In genomic region chr1:172332925-172333324, GRCm38 (mm10) we compare ENCODE assay signal across 20 mouse cellular contexts. TPM values are rescaled to one million over a fixed set of nuclear protein-coding genes. Genes with fewer than 3 reads are reported as not detected.
"Had no signal": no experiment of that assay in that cellular context is flagged by ENCODE, and none has a peak within 500 bp of the region (broad histone marks: within the 10 kb centered on the region; RNA-seq: fewer than 3 reads in every experiment).

No protein-coding gene starts in this region.

- H3K4me1 ChIP-seq: stomach, embryonic 15.5 days had no signal

- H3K9me3 ChIP-seq: neural tube, embryonic 12.5 days; neural tube, embryonic 13.5 days; neural tube, embryonic 15.5 days; stomach, embryonic 15.5 days had no signal

- H3K36me3 ChIP-seq: neural tube, embryonic 12.5 days; neural tube, embryonic 13.5 days; neural tube, embryonic 15.5 days; stomach, embryonic 15.5 days had no signal

- H3K9ac ChIP-seq: neural tube, embryonic 12.5 days; neural tube, embryonic 13.5 days; neural tube, embryonic 15.5 days; stomach, embryonic 15.5 days had no signal

- H3K27me3 ChIP-seq: neural tube, embryonic 15.5 days had no signal

- H3K4me2 ChIP-seq: neural tube, embryonic 12.5 days; neural tube, embryonic 13.5 days; neural tube, embryonic 15.5 days; stomach, embryonic 15.5 days had no signal

- H3K27ac ChIP-seq: neural tube, embryonic 12.5 days; neural tube, embryonic 13.5 days; neural tube, embryonic 15.5 days; stomach, embryonic 15.5 days; stomach, postnatal 0 days had no signal

- H3K4me3 ChIP-seq: neural tube, embryonic 12.5 days; neural tube, embryonic 13.5 days; neural tube, embryonic 15.5 days; stomach, embryonic 15.5 days had no signal

- DNase-seq: right cerebral cortex, adult 18-20 months; right cerebral cortex, postnatal 14 days; right cerebral cortex, postnatal 25 days; right cerebral cortex, postnatal 4 days; spleen, adult 18-20 months; thymus, adult 18-20 months; thymus, adult 2 months; thymus, postnatal 14 days; thymus, postnatal 25 days; thymus, postnatal 36 days; thymus, postnatal 4 days had no signal

RNA-seq across cellular contexts. Expression of gene Kcnj9, which starts 3.8 kb away (rescaled TPM):
- total RNA-seq: neutrophil, adult 5-6 weeks had no signal
- polyA plus RNA-seq: small intestine, adult 2 months; stomach, embryonic 14.5 days; stomach, embryonic 16.5 days had no signal

RNA-seq across cellular contexts. Expression of gene Kcnj10, which starts 8.1 kb away (rescaled TPM):
- total RNA-seq: neutrophil, adult 5-6 weeks had no signal

RNA-seq across cellular contexts. Expression of gene Atp1a2, which starts 35.1 kb away (rescaled TPM):
- total RNA-seq: neutrophil, adult 5-6 weeks had no signal
